Mouse (Mus musculus) liver (tissue): Measurements from ENCODE around the gene Phf11c.
"Not testable (repeated sequence)": the region's sequence is repeated elsewhere in the genome, so short reads cannot be mapped to it uniquely, and the experiment has no call there.

Source experiments
- DNase-seq: peaks from one replicate; pipeline ENCODE4 v3.0.0-alpha.2; 2020; ENCODE audit warnings: mixed read lengths

The Phf11c gene

DNA sequence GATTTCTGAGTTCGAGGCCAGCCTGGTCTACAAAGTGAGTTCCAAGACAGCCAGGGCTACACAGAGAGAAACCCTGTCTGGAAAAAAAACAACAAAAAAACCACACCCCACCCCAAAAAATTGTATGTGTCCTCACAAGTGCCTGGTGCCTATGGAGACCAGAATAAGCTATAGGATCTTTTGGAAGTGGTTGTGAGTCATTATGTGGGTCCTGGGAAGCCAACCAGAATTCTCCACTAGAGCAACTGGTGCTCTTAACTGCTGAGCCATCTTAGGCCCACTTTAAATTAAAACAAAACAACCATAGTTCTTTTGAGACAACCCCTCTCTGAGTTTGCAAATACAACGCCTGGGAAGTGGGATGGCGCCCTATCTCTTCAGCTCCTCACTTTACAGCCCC is at the start of gene Phf11c:
TSS of gene Phf11c (minus strand) at position 101 of the 400 bp plus-strand sequence.
- no peak for DNase-seq

DNA sequence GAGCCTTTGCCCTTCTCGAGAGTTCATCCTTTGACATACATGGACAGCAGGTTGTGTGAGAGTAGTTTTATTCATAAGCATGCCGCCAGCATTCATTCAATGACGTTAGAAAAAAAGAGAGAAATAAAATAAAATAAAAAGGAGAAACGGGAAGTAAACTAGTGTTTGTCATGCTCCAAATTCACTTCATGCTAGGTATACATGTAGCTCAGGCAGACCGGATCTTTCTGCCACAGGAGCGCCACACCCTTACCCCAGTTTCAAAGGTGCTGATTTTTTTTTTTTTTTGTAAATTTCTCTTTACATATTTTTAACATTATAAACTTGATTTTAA is 46.3 kb upstream of the Phf11c start:
- peak; percentile 37 for DNase-seq

DNA sequence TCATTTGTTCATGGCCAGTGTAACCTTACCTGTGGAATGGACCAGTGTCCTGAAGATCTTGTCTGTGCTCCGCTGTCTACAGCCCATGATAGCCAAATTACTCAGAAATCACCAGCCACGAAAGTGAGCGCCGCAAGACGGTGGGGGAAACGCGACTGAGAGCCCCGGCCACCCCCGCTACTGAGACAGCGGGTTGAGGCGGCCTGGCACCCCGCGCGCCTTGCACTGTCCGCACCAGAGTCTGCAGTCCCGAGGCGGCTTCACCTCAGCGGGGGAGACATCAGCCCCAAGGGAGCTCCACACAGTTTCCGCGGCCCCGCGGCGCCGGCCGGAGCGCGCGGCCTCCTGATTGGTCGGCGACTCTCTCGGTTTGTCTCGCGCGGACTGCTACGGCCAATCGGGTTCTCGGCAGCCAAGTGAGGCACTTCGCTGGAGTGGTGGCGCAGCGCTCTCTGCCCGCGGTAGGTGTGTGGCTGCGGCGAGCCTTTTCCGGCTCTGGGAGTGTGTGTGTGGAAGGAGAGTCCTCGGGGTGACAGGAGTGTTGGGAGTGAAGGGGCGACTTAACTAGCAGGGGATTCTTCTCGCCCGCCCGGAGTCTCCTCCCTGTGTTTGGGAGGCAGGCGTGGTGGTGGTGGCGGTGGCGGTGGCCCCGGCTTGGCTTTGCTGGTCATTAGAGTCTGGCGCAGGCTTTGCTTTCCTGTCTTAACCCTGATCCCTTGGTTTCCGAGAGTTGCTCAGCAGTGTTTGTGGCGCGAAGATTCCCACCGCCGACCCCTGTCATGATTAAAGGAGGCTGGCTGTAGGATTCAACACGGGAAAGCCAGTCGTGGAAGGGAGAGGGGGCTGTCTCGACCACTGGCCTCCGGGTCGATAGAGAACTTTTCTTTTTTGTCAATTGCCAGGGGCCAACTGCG is 45.6 kb upstream of the Phf11c start, which contains the start of the genes Setdb2 and Cab39l:
TSS of gene Setdb2 (minus strand) at position 327 of the 914 bp plus-strand sequence.
TSS of gene Cab39l (plus strand) at position 415 of the 914 bp plus-strand sequence.
- peak; percentile 96 for DNase-seq

DNA sequence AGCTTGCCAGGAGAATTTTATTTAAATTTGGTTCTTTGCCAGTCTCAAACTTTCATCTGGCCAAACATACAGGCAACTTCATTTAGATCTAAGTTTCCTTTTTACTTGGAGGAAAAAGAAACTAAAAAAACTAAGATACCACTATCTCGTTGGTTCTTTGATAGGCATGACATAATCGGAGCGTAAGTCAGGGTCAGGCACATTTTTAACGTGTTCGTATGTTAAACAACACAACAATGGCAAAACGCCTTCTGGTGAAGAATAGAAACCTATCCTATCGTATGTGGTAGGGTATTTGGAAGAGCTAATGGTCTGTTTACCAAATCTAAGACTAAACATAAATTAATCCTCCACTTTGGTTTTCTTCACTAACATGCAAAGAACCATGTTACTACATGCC is 44.9 kb upstream of the Phf11c start:
- DNase-seq, result no peak

DNA sequence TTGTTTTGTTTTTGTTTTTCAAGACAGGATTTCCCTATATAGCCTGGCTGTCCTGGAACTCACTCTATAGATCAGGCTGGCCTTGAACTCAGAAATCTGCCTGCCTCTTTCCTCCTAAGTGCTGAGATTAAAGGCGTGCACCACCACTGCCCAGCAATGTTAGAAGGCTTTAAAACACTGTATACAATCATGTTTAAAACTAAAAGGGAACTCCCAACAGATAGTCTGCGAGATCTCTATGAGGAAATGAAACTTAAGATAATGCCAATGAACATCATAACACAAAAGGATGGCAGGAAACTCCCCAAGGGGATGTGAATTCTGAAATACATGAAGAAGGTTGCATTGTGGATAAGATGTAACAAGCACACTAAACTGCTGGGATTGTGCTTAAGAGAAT is 43.3 kb upstream of the Phf11c start:
- no peak for DNase-seq

DNA sequence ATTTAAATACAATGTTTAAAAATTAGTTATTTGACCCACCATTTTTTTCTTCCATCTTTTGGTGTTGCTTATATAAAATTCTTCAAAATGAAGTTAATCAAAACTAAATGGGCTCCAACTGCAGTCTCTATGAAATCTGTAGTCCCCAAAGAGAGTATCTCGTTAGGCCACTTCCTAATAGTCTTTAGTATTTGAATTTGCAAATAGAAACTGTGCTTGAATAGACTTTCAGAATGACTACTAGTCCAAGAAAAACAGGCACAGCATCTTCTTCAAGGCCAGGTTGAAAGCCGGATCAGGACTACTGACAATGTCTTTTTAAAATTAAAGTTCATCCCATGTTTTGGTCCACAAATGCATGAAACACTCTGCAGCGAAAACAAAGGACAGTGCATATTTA is 42.2 kb upstream of the Phf11c start:
- DNase-seq, result no peak

DNA sequence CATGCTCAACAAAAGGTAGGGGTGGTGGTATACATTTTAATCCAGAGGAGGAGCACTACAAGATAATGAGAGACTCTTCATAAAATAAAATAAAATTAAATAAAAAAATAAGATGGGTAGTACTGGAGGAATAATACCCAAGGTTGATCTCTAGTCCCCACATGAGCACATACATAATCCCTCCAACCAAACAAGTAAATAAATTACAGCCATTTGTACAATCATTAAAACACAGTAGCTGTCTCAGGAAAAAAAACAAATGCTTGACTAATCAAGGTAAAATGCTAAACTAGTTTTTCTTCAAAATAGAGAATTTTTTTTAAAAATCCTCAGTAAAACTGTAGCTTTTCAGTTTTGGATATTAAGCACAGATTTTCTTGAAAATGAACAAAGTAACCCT is 40.0 kb upstream of the Phf11c start:
- no peak for DNase-seq

DNA sequence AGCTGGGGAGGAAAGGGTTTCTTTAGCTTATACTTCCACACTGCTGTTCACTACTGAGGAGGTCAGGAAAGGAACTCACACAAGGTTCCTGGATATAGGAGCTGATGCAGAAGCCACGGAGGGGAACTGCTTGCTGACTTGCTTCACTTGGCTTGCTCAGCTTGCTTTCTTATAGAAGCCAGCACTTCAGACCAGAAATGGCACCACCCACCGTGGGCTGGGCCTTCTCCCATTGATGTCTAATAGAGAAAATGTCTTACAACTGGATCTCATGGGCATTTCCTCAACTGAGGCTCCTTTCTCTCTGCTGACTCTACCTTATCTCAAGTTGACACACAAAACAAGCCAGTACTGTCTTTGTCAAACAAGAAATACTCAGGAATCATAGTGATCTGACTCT is 38.7 kb upstream of the Phf11c start:
- peak; percentile 9 for DNase-seq

DNA sequence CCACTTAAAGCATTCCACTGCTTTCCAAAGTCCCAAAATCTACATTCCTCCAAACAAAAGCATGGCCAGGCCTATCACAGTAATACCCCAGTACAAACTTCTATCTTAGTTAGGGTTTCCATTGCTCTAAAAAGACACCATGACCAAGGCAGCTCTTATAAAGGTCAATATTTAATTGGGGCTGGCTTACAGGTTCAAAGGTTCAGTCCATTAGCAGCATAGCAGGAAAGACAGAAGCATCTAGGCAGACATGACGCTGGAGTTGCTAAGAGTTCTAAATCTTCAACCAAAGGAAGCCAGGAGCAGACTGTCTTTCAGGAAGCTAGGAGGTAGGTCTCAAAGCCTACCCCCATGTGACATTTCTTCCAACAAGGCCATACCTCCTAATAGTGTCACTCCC is 35.4 kb upstream of the Phf11c start:
- DNase-seq, result no peak

DNA sequence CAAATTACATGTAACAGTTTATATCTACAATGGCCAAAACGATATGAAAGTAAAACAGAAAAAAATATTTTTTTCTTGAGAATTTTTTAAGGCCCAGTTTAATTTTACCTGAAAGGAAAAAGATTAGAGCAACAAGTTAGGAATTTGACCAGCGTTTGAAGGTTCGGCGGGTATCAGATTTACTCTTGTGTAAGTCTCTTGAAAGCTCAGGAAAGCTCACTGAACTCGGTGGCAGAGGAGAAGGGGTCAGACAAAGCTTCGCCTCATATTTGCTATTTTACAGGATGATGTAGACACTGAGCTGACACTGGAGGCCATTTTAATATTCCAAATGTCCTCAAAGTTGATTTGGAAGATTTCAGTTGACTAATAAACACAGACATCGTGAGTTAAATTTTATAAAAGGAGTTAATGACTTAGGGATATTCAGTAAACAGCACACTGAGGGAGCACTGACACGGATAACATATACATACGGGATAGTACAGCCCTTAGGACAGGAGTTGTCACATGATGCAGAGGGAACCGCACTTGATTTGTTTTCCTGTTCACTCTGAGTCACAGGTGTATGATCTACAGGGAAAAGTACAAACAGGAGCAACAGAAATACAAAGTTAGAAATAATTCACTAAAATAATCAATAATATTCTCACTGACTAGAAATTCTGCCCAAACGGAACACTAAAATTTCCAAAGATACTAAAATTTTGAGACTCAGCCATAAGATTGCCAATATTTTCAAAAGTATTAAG is 27.9 kb upstream of the Phf11c start:
- no peak for DNase-seq

DNA sequence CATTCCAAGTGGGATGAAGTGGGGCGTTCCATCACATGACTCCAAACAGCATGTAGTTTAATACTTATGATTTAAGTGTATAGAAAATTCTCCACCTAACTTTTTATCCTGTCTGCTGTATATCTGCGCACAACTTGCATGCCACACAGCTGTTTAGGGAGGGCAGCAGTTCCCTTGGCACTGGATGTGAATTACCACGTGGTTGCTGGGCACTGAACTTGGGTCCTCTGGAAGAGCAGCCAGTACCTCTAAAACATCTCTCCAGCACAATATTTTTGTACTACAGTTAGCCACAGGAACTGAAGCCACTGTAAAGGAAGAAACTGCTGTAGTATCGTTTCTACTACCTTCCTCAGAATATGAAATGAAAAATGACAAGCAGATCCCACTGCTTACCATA is 23.0 kb upstream of the Phf11c start:
- DNase-seq, result no peak

DNA sequence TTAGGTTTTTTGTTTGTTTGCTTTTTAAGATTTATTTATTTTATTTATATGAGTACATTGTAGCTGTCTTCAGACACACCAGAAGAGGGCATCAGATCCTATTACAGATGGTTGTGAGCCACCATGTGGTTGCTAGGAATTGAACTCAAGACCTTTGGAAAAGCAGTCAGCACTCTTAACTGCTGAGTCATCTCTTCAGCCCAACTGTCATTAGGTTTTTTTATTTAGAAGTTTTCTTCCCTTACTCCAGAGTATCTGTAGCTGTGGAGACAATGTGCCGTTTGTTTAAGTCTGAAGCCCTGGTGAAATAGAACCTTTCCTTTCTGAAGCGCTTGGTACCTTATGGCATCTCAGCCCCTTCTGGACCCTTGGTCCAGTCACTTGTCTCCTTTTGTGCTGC is 19.8 kb upstream of the Phf11c start:
- not testable (repeated sequence) for DNase-seq

DNA sequence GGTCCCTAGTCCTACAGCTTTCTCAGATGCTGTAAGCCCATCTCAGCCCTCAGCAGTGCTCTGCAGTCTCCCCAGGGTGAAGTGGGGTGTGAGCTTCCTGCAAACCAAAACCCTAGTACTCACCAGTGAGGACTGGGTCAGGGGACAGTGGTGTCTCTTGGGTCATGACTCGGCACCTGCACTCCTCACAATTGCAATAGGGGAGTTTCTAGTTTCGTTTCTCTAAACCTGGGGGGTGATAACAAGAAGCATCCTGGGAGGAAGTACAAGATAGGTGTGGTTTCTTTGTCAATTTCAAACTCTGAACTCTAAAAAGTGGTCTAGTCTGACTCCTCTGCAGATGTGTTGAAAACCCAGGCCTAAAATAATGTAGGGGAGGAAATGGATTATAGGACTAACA is 1.8 kb upstream of the Phf11c start:
- DNase-seq, result no peak

DNA sequence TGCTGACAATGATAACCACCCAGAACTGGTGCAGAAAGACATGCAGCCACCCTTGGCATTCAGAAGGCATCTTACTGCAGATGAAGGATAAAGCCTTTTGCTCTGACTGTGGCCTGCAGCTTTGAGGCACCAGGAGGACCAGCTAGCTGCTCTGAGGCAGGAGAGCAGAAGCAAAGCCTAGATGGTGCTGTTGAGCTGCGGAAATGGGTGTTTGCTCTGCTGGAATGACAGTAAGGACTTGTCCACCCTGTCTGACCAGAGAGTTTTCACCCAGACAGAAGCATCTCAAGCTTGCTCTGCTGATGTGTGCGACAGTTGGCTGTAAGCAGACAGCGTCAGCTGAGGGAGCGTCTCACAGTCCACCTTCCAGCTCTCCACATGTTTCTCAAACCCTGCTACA is 5.0 kb downstream of the Phf11c start:
- not testable (repeated sequence) for DNase-seq

DNA sequence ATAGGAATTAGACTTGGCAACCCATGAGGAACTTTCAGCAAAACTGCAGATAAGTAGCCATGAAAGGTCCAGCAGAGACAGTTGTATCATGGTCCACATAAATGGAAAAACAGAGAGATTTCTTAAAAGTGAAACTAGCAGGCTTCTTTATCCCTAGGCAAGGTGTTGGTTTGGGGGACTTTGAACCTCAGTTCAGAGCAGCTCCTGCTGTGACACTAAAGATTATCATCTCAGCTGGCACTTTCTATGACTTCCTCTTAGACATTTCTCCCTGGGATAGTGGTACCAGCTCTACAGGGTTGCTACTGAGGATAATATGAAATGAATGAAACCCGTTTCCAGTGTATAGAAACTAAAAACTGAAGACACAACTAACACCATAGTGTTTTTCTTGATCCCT is 5.6 kb downstream of the Phf11c start:
- no peak for DNase-seq

DNA sequence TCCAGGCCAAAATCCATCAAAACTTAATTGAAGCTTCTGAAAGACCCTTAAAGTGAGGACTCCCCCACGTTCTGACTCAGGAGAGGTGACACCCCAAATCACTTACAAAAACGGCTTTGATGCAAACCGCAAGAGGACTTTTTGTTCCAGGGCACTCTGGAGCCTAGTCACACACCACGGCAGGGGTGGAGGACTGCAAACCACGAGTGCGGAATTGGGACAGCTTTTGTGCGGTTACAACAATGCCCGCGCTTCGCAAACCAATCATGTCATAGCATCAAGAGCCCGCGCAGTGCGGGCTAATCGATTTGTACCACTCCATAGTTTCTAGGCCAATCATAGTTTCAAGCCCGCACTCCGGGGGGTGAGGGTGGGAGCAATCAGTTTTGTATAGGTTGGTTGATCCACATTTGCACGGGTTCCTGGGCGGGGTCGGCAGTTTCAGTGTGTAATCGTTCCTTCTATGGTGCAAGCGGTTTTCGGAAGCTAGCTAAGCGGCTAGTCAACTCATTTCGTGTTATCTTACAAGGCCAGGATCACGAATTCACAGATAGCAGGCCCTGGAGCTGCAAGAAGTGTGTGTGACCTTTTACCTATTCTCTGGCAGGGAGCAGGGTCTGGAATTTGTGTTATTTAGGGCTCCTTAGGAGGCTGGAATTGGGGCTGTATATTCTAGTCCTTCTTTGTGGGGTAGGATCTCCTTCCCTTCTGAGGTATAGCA is 24.7 kb downstream of the Phf11c start:
- no peak for DNase-seq

DNA sequence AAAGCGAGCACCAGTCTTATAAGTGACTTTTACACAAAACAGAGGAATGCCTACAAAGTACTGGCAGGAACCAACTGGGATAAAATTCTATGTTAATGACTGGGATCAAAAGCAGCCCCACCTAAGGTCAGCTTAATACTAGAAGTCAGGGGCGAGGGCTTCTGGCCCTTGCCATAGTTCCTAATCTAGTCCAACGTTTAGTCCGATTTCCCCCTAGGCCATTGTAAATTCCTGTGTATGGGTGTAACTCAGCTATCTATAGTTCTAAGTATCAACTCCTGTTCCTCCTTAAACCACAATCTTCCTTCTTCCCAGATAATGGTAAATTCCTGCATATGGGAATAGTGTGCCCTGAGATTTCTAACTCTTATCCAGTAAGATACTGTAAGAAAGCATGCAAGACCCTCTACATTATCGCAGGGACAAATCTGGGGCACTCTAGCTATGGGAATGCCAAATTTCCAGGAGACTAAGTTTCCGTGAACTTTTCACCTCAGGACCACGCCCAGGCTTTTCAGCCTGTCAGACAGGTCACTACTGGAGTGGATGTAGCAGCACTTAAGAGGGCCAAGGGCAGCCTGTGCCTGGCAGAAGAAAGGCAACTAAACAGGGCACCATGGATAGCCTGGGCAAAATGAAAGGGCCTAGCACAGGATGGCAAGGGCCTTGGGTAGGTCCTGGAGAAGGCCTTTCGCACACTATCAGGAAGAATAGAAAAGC is 28.6 kb downstream of the Phf11c start:
- no peak for DNase-seq

DNA sequence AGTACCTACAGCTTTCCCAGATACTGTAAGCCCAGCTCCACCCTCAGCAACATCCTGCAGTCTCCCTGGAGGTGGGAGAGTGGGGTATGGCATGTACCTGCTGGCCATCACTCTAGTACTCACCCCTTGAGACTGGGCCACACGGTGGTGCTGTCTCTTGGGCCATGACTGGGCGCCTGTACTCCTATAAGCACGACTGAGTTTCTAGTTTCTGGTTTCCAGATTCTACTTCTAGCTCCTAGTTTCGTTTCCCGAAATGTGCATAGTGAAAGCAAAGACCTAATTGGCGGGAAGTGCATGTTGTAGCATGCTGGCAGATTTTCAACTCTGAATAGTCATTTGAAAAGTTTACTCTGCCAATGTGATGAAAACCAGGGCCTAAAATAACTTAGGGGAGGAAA is 29.9 kb downstream of the Phf11c start, which contains the start of gene Phf11d:
TSS of gene Phf11d (minus strand) at position 227 of the 401 bp plus-strand sequence.
- no peak for DNase-seq

DNA sequence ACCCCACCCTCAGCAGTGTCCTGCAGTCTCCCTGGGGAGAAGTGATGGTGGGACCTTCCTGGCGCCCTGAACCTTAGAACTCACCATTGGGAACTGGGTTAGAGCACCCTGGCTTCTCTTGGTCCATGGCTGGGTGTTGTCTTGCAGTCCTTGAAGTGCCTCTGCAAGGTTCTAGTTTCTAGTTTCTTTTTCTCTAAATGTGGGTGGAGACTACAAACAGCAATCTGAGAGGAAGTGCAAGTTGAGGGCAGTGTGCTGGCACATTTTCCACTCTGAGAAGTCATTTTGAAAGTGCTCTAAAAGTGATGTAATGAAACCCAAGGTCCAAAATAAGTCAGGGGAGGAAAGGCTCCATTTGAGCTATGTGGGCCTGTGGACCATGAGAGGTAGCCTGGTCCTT is 54.0 kb downstream of the Phf11c start, which contains the start of gene Phf11b:
TSS of gene Phf11b (minus strand) at position 163 of the 400 bp plus-strand sequence.
- DNase-seq, result not testable (repeated sequence)

DNA sequence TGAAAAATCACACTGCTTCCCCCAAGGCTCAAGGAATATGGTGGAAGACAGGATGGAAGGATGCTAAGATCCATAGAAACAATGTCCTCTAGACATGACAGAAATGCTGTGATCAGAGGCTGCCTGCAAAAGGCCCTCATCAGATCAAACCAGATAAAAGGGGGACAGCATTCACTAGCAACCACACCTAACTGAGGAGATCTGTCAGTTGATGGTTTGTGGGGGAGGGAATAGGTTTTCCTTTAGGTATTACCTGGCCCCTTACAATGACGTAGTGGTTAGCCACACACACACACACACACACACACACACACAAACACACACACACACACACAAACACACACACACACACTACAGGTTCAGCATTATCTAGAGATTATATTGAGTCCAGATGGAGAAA is 55.6 kb downstream of the Phf11c start:
- DNase-seq, result no peak

DNA sequence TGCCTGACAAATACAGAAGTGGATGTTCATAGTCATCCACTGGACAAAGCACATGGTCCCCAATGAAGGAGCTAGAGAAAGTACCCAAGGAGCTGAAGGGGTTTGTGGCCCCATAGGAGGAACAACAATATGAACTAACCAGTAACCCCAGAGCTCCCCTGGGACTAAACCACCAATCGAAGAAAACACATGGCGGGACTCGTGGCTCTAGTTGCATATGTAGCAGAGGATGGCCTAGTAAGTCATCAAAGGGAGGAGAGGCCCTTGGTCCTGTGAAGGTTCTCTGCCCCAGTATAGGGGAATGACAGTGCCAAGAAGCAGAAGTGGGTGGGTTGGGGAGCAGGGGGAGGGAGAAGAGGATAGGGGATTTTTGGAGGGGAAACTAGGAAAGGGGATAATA is 59.1 kb downstream of the Phf11c start:
- not testable (repeated sequence) for DNase-seq
